Mouse (Mus musculus): ENCODE measurements at regions not wholly inside any gene's neighbourhood (a gene's known extent, or its start where the extent isn't known, plus 50 kb on each side); places are given as distances from the start of the nearest gene placed in this dataset.

GRCm38 (mm10) chr9:81140158-81140557, 493.5 kb downstream of the Htr1b start:
- DNase-seq (ENCODE audit: low read depth): no peak

DNA sequence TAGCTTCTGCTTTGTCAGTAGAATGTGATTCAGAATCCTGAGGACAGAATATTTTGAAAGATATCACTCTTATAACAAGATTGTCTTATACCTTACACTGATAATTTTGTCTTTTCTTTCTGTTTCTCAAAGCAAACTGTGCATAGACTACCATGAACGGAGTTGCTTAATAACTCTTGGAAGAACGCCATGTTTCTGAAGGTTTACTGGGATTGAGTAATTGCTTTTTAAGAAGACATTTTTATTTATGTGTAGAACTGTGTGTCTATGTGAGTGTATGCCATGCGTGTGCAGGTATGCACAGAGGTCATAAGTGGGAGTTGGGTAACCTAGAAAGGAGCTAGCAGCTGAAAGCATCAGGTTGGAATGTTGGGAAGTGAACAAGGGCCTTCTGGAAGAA, 497.3 kb downstream of the Htr1b start:
- peak; percentile 77 for DNase-seq (ENCODE audit: low read depth)

GRCm38 (mm10) chr9:81113044-81113443, 520.6 kb downstream of the Htr1b start:
- DNase-seq (ENCODE audit: low read depth): no peak

- DNase-seq (ENCODE audit: low read depth): no peak
Measured at GRCm38 (mm10) chr9:81073248-81073647, 560.4 kb downstream of the Htr1b start.

DNA sequence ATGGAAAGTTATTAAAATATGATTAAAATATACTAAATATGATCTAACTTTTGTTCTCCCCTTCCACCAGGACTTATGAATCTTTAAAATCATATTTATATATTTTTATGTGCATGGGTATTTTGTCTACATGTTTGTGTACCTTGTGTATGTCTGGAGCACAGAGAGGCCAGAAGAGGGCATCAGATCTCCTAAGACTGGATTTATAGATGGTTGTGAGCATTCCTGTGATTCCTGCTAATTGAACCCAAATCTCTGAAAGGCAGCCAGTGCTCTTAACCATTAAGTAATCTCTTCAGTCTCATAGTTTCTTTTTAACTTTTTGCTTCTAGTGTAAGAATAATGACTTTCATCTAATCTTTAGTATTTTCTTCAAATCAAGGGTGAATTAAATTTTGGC, 577.2 kb upstream of the Impg1 start:
- DNase-seq (ENCODE audit: low read depth): no peak

GRCm38 (mm10) chr9:81041967-81042366, 576.7 kb upstream of the Impg1 start:
- DNase-seq (ENCODE audit: low read depth): no peak

Measured in gonadal fat pad, adult 2 months (tissue).